Mouse (Mus musculus) heart, embryonic 16.5 days (tissue): ENCODE results near the gene Exoc3l2. TPM values are rescaled to one million over a fixed set of nuclear protein-coding genes. Genes with fewer than 3 reads are reported as not detected.

ENCODE experiments used
- ATAC-seq: fragments of 200-750 bp; cut with Nextera tagmentation; replicated peaks from 2 replicates; pipeline ENCODE4 v1.8.0; 2017; ENCODE audit warnings: moderate number of reproducible peaks; ENCODE audit not compliant: insufficient read depth, low FRiP score; ENCODE audit errors: extremely low read depth
- H3K27ac ChIP-seq: fragments of 300-500 bp; sonication (generic); 2 replicates; pipeline ENCODE4 v1.5.1; 2014; ENCODE audit warnings: mild to moderate bottlenecking, low read length, control low read depth, moderate library complexity
- H3K27me3 ChIP-seq: fragments of 300-500 bp; sonication (generic); 2 replicates; pipeline ENCODE4 v1.6.1; 2014; ENCODE audit warnings: low read length, mixed read lengths; ENCODE audit not compliant: control insufficient read depth, insufficient read depth
- H3K36me3 ChIP-seq: fragments of 300-500 bp; sonication (generic); 2 replicates; pipeline ENCODE4 v1.6.1; 2014; ENCODE audit not compliant: control insufficient read depth, insufficient read depth
- H3K4me1 ChIP-seq: fragments of 300-500 bp; sonication (generic); 2 replicates; pipeline ENCODE4 v1.6.1; 2014; ENCODE audit warnings: low read length, mixed read lengths; ENCODE audit not compliant: control insufficient read depth, insufficient read depth
- H3K4me2 ChIP-seq: fragments of 300-500 bp; sonication (generic); 2 replicates; pipeline ENCODE4 v1.6.1; 2014; ENCODE audit warnings: low read depth, mild to moderate bottlenecking, control low read depth, low read length
- H3K4me3 ChIP-seq: fragments of 300-500 bp; sonication (generic); 2 replicates; pipeline ENCODE4 v1.5.1; 2014; ENCODE audit warnings: mild to moderate bottlenecking, control low read depth, low read length
- H3K9ac ChIP-seq: fragments of 300-500 bp; sonication (generic); 2 replicates; pipeline ENCODE4 v1.6.1; 2014; ENCODE audit warnings: low read length, control low read depth
- H3K9me3 ChIP-seq: fragments of 300-500 bp; sonication (generic); replicated peaks from 2 replicates; pipeline ENCODE4 v1.6.1; 2016; ENCODE audit warnings: low read length; ENCODE audit not compliant: control insufficient read depth
- WGBS: fragments of 180-500 bp; shearing (Covaris S2); extraction: QIAGEN DNeasy Blood & Tissue Kit; methylation state at CpG from one replicate; pipeline ENCODE4 v1.1.7; 2014; 5-methylcytosine and 5-hydroxymethylcytosine counted together
- polyA plus RNA-seq: library from polyadenylated mRNA; unstranded; fragments of >200 nt; fragmentation: Nextera tagmentation; extraction: Ambion mirVana; gene quantifications from 2 replicates; pipeline ENCODE4 v1.2.1, GENCODE M21; 2015

Exoc3l2 gene
- polyA plus RNA-seq, 1 experiment from 2014 or later, result 0.59 TPM

- ATAC-seq, result 0 out of 2 replicates have a peak, but pooled peaks have one; percentile 10
- no peaks in the 10 kb centered on the region for H3K9me3 ChIP-seq
- H3K27me3 ChIP-seq, result peaks cover 28% of the 10 kb centered on the region
- H3K9ac ChIP-seq, result no peak overlapping the region
- H3K36me3 ChIP-seq, result no peaks in the 10 kb centered on the region
- no peak overlapping the region for H3K27ac ChIP-seq
- peak overlapping the region; percentile 27; the same call in 1 of the 2 replicates for H3K4me3 ChIP-seq
- peaks cover 3% of the 10 kb centered on the region for H3K4me1 ChIP-seq
- H3K4me2 ChIP-seq, result peak overlapping the region; percentile 43
- WGBS, result 21% methylated on average over 31 of the region's 31 CpGs
Observed at GRCm38 (mm10) chr7:19489525-19489924, 26.4 kb downstream of the Exoc3l2 start.

GRCm38 (mm10) chr7:19491731-19492130 is 28.6 kb downstream of the Exoc3l2 start:
- no peaks in the 10 kb centered on the region for H3K36me3 ChIP-seq
- H3K27ac ChIP-seq, result no peak overlapping the region
- H3K9ac ChIP-seq, result peak overlapping the region; percentile 64
- H3K4me3 ChIP-seq, result peak overlapping the region; percentile 32
- peak overlapping the region; percentile 63 for H3K4me2 ChIP-seq
- no peaks in the 10 kb centered on the region for H3K9me3 ChIP-seq
- 3% methylated on average over 26 of the region's 26 CpGs for WGBS
- peaks cover 10% of the 10 kb centered on the region for H3K4me1 ChIP-seq
- H3K27me3 ChIP-seq, result peaks cover 28% of the 10 kb centered on the region
- ATAC-seq, result peak; percentile 39

- Histone ChIP-seq H3K4me1 (peaks cover 10% of the 10 kb centered on the region), H3K9ac (no peak overlapping the region), H3K9me3 (no peaks in the 10 kb centered on the region), H3K27me3 (peaks cover 11% of the 10 kb centered on the region), H3K27ac (no peak overlapping the region), H3K36me3 (no peaks in the 10 kb centered on the region), H3K4me2 (no peak overlapping the region), H3K4me3 (no peak overlapping the region)
- WGBS, result 76% methylated on average over 25 of the region's 25 CpGs
- ATAC-seq, result no peak
Observed at GRCm38 (mm10) chr7:19494751-19495474, 31.8 kb downstream of the Exoc3l2 start.

- ATAC-seq, result no peak; the same call in 1 of the 2 replicates
- Histone ChIP-seq H3K4me2 (no peak overlapping the region), H3K9ac (no peak overlapping the region), H3K9me3 (no peaks in the 10 kb centered on the region), H3K4me1 (peaks cover 10% of the 10 kb centered on the region), H3K27me3 (peaks cover 8% of the 10 kb centered on the region), H3K4me3 (no peak overlapping the region), H3K27ac (no peak overlapping the region), H3K36me3 (no peaks in the 10 kb centered on the region)
- 56% methylated on average over 20 of the region's 20 CpGs for WGBS
Observed at GRCm38 (mm10) chr7:19495521-19496213, 32.5 kb downstream of the Exoc3l2 start.

GRCm38 (mm10) chr7:19496214-19496555 is 33.1 kb downstream of the Exoc3l2 start:
- Histone ChIP-seq H3K27ac (no peak overlapping the region), H3K27me3 (peaks cover 3% of the 10 kb centered on the region; the same call in 1 of the 2 replicates), H3K4me3 (no peak overlapping the region), H3K4me1 (peaks cover 10% of the 10 kb centered on the region), H3K9ac (no peak overlapping the region), H3K4me2 (no peak overlapping the region), H3K9me3 (no peaks in the 10 kb centered on the region), H3K36me3 (no peaks in the 10 kb centered on the region)
- WGBS, result 65% methylated on average over 5 of the region's 5 CpGs
- no peak for ATAC-seq

- no peaks in the 10 kb centered on the region for H3K36me3 ChIP-seq
- H3K4me3 ChIP-seq, result no peak overlapping the region
- H3K9me3 ChIP-seq, result no peaks in the 10 kb centered on the region
- ATAC-seq, result no peak
- no peak overlapping the region for H3K9ac ChIP-seq
- no peak overlapping the region for H3K27ac ChIP-seq
- 56% methylated on average over 4 of the region's 4 CpGs for WGBS
- no peaks in the 10 kb centered on the region for H3K27me3 ChIP-seq
- no peak overlapping the region for H3K4me2 ChIP-seq
- H3K4me1 ChIP-seq, result peaks cover 7% of the 10 kb centered on the region
Observed at GRCm38 (mm10) chr7:19498326-19498725, 35.2 kb downstream of the Exoc3l2 start.

- no peak for ATAC-seq
- no peak overlapping the region for H3K9ac ChIP-seq
- H3K36me3 ChIP-seq, result no peaks in the 10 kb centered on the region
- H3K4me3 ChIP-seq, result no peak overlapping the region
- no peaks in the 10 kb centered on the region for H3K9me3 ChIP-seq
- H3K27me3 ChIP-seq, result no peaks in the 10 kb centered on the region
- no peak overlapping the region for H3K4me2 ChIP-seq
- H3K4me1 ChIP-seq, result peaks cover under 1% of the 10 kb centered on the region
- H3K27ac ChIP-seq, result no peak overlapping the region
- 65% methylated on average over 12 of the region's 12 CpGs for WGBS
Observed at GRCm38 (mm10) chr7:19500420-19501363, 37.6 kb downstream of the Exoc3l2 start.

GRCm38 (mm10) chr7:19501658-19502057 is 38.5 kb downstream of the Exoc3l2 start:
- no peak for ATAC-seq
- no peak overlapping the region for H3K9ac ChIP-seq
- 68% methylated on average over 4 of the region's 4 CpGs for WGBS

More at GRCm38 (mm10) chr7:19501658-19502057, 38.5 kb downstream of the Exoc3l2 start:
- H3K4me3 ChIP-seq, result no peak overlapping the region
- no peaks in the 10 kb centered on the region for H3K36me3 ChIP-seq
- H3K9me3 ChIP-seq, result no peaks in the 10 kb centered on the region
- no peaks in the 10 kb centered on the region; the same call in 1 of the 2 replicates for H3K4me1 ChIP-seq
- H3K27me3 ChIP-seq, result no peaks in the 10 kb centered on the region
- no peak overlapping the region for H3K4me2 ChIP-seq
- no peak overlapping the region for H3K27ac ChIP-seq
